Mouse (Mus musculus) urinary bladder, postnatal 36 days (tissue): ENCODE data around the gene Iah1.
A peak's percentile ranks its signal among the peaks of the same experiment; 100 is the strongest.

ENCODE experiments used
- DNase-seq, 2 experiments: peaks; one replicate each; pipeline ENCODE4 v3.0.0; 2022; ENCODE audit warnings: low spot score in 2 of 2, mixed read lengths in 1 of 2

Gene Iah1

DNA sequence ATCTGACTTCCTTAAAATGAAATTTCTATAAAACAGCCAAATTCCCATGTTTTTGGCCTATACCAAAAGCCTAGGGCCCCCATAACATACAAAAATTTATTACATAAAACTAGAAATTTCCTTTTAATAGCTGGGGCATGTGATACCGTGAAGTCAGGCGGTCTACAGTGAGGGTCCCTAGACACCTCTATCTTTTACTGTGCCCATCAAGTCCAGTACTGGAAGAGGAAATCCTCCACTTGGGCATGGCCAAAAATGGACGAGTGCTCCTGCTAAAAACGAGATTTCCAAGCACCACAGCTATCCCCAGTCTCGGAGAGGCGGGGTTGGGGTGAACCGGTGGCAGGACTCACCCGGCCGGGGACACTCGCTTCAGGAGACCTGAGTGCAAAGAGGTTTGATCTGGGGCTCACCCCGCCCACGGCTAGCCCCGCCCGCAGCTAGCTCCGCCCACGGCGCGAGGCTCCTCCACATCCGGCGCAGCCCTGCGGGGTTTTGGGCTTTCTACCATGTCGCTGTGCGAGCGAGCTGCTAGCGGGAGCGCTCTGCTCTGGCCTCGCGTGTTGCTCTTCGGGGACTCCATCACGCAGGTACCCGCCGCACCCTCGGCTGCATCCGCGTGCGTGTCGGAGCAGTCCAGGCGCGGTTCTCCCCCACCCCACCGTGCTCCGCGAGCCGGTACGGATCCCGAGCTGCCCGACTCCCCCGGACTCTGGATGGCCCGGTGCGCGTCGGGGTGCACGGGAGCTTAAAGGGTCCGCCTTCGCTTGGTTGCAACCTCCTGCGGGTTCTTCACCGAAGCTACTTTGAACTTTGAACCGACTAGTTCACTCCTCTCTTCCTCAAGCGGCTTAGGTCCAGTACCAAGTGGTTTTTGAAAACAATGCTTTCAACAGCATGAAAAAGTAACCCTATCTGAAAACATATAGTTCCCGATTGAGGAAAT is at the start of gene Iah1:
TSS of gene Iah1 (plus strand) at position 467 of the 946 bp plus-strand sequence.
- DNase-seq, result peak; percentile 84 to 88

DNA sequence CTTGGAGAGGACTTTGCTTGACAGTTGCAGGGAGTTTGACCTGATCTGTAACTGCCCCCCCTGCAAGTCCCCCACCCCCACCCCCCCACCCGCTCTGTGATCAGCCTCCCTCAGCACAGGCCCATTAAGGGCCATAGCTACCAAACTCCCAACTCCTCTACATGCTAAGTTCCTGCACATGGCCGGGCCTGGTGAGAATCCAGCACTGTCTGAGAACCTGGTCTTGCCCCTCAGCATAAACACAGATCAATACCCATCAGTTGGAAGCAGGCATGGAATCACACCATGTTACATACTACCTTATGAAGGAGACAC is 49.4 kb upstream of the Iah1 start:
- DNase-seq, result no peak

DNA sequence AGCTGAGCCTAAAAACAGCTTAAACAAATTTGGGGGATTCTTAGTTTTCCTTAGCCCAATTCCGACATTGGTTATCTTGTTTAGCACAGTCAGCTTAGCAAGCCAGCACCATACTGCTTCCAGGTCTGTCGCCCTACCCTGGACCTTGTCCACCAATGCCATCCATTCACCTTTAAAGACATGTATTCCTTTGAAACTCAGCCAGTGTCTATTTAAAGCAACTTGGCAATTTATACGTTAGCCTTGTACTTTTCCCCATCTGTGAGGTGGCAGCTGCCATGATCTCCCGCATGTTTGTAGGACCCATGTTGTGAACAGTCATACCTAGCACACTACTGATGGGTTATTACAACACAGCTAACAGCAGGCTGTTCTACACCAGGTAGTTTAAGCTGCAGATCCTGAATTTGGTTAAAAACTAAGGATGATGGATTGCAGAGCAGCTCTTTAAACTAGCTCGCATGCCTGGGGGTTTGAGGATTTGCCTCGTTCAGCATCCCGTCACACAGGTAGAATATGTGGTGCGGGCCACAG is 48.0 kb upstream of the Iah1 start:
- DNase-seq, result no peak

DNA sequence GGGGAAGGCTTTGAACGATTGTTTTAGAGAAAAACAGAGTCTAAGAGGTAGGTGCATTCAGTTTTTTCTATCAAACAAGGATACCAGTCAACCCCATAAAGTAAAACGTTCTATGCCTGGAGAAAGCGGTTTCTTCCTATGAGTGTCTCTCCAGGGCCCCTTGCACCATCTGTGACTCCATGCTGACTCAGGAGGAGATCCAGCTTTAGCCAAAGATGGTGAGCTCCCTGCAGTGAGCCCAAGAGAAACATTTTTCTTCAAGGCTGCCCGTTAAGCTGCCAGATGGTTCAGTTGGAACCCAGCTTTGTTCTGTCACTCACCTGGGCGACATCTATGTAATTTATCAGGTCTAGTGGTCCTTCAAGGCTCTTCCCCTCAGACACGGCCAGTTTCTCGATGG is 41.7 kb upstream of the Iah1 start:
- DNase-seq, result no peak

DNA sequence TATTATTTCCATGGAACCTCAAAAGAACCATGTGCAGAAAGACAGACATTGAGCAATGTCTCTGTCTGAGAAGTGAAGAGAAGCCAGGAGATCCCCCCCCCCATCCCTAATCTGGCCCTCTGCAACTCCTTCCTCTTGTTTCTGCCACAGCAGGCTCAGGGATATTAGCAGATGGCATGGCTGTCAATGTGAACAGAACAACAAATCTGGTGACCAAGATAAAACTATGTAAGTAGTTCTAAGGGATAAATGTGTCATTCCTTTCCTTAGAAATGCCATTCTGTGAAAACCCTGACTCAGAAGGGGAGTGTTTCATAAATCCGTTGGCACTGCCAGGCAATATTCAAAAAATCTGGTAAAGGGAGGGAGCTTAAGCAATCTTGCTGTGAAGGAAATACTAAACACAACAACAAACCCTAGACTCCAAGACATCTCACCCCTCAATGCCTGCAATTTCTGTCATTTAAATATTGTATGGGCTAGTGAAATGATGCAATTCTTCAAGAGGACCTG is 38.8 kb upstream of the Iah1 start:
- no peak for DNase-seq

DNA sequence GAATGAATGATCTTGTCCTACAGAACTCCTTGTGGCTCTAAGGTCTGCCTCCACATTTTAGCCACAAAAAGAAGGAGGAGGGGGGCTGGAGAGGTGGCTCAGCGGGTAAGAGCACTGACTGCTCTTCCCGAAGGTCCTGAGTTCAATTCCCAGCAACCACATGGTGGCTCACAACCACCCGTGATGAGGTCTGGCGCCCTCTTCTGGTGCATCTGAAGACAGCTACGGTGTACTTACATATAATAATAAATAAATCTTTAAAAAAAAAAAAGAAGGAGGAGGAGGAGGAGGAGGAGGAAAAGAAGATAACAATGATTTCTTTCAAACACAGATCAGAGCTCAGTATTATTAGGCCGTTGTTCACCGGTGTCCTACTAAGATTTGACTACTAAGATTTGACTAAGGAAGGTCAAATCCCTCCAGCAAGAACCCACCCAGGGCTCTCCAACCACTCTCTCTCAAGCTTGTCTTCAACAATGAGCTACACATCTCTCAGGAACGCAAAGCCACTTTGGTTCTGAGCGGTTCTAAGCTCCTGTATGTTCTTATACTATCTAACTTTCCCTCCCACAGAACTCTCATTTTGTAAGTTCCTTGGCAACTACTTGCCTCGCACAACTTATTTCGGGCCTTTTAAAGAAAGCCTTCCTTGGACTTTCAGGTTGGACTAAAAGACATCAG is 31.3 kb upstream of the Iah1 start, which contains the start of gene Cpsf3:
TSS of gene Cpsf3 (plus strand) at position 631 of the 681 bp plus-strand sequence.
- DNase-seq, result no peak

DNA sequence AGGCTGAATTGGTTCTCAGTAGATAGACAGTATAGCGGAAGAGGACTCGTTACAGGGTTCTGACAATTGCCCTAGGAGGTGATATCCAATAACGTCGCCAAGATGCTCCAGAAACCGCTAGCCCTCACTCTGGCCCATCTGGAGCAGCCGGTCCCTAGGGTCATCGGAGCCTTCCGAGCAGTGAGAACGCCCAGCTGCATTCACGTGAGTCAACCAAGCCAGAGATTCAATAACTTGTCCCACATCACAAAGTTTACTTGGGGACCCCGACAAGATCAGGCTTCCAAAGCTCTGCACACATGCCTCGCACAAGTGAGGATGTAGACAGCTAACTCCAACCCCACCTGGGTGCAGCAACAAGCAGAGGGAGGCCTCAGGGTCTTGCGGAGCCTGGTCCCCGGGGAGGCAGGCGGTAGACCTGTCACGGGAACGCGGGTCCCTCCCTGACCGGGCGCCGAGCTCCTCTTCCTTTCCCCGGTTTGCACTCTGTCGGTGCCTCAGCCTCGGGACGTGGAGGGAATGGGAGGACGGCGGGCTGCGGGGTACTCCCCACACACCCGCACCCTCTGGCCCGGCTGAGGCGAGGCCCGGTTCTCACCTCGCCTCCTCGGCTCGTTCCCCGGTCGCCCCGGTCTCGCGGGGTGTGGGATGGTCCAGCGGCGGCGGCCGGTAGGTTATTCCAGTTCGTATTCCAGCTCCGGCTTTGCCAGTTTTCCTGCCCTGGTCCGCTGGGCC is 30.5 kb upstream of the Iah1 start:
- DNase-seq, result no peak

DNA sequence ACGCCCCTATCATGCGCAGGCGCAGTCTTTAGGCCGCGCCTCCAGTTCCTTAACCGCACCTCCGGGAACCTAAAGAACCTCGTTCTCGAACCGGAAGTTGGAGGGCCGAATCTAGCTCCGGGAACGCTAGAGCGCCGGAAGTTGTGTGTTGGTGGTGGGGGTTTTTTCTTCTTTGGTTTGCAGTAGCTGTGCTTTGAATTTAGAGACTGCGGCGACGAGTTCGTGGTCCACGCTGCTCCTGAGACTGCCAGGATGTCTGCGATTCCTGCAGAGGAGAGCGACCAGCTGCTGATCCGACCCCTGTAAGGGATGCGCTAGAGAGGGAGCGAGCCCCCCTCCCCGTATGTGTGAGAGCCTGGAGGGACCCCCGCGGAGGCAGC is 30.0 kb upstream of the Iah1 start, which contains the start of gene Itgb1bp1:
TSS of gene Itgb1bp1 (minus strand) at position 42 of the 380 bp plus-strand sequence.
- peak; percentile 99 for DNase-seq

DNA sequence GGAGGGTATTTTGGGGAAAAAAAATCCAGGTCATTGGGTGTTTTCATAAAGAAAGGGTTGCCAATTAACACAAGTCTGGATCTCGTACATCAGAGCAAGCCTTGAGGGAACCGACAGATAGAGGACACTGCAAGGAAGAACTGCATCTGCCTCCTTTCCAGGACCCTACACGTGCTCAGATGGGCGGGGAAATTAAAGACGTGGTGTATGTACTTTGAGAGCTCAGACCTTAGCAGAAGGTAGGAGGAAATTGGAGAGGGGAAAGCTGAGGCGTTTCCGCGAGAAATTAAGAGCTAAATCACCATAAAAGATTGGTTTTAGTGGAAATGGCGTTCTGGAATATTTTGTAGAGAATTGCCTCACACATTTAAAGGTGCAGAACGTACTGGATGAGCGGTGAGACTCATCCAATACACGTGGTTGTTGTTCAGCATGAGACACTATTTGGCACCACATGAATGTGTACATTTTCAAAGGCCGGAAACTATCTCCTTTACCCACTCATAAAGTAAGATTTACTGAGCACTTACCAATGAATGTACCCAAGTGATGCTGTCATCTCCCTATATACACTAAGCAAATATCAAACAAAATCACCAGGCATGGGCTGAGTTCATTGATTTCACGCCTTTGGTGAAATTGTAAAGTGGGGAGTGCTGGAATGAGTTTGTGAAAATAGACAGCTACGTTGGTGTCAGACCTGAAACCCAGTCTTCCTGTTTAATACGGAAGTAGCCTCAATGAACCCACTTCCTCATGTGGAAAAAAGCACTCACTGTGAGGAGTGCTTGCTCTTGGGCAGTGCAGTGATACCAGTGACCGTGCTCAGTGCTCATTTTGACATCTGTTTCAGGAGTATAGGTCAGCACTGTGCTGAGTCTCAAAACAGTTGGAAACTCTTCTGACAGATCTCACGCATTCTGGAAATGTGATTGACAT is 29.2 kb upstream of the Iah1 start:
- no peak for DNase-seq

DNA sequence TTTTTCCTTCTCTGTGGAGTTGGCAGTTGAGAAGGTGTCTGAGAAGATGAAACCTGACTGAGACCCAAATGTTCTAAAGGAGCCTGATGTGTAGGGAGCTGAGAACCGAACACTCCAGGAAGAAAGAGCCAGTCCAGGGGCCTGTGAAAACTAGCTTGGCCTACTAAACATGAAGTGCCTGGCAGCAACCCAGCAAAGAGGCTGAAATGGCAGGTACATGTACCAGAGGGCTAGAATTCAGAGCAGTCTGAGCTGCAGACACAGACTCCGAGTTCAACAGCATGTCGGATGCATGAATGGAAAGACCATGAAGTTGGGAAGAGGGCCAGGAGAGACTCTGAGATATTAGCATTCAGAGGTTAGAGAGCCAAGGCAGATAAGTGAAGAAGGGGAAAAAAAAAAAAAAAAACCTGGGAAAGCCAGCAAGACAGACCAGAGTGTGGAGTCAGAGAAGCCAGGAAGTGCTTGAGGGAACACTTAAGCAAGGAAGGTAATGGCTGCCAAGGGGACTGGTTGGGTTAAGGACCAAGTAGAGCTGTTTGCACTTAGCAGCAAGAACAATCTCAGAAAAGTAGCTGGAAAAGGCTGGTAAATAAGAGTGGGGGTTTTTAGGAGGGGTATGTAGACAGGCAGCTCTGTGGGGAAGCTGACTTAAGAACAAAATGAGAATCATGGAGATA is 27.3 kb upstream of the Iah1 start:
- DNase-seq, result no peak

DNA sequence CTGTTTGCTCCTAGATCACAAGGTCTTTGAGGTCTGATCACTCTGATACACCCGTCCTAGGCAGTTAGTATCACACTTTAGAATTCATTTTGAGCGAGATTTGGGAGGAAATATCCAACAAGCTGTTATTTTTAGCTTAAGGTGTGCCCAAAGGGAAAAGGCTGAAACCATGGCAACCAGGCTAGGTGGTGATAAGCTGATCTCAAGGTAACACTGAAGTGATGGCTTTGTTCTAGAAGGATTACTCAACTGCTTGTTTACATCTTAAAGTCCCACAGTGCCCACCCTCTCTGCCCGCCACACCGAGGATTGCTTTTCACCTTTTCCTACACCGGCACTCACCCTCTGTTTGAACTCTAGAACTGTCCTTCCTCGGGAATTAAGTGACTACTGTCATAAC is 26.5 kb upstream of the Iah1 start:
- DNase-seq, result no peak

DNA sequence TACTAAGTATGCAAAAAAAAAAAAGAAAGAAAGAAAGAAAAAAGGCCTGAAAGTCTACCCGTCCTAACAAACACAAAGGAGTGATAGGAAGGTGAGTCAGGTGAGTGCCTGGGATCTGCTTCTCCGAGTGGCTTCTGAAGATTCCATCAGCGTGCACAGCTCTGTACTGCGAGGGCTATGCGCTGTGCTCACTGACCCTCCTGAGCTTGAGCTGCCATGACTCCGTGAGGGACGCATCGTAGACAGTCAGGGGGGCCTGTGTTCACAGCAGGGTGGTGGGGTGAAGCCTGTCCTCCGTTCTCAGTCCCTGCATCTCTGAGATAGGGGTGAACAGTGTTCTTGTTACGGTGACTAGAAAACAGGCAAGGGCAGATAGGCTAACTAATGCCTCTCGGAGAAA is 17.3 kb upstream of the Iah1 start:
- no peak for DNase-seq

DNA sequence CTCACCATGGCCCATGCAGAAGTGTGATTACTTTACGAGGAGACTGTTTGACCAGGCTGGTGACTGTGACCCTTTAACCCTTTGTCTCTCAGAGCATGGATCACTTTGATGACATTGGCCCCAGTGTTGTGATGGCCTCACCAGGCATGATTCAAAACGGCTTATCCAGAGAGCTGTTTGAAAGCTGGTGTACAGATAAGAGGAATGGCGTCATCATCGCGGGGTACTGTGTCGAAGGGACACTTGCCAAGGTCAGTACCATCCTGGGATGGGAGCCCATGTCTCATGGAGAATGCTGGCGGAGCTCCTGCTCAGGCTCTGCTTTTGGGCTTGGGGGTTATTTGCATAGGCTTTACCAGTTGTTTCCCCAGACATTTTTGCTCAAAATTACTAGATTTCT is 14.9 kb upstream of the Iah1 start:
- DNase-seq, result no peak

DNA sequence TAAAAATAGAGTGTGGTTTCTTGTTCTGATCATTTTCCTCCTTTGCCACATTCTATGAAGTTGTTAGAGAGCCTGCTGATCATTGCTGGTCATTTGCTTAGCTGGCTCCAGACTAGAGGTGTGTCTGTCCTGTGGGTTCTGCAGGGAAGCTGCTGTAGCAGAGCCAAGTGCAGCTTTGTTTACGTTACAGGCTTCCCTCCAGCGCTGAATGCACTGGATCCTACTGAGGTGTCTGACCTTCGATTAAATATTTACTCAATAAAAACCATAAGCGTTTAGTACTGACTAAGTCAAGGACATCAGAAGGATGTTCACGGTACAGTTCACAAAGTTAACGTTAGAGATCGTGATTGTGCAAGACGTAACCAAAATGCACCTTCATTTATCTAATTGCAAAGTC is 14.3 kb upstream of the Iah1 start:
- DNase-seq, result no peak

DNA sequence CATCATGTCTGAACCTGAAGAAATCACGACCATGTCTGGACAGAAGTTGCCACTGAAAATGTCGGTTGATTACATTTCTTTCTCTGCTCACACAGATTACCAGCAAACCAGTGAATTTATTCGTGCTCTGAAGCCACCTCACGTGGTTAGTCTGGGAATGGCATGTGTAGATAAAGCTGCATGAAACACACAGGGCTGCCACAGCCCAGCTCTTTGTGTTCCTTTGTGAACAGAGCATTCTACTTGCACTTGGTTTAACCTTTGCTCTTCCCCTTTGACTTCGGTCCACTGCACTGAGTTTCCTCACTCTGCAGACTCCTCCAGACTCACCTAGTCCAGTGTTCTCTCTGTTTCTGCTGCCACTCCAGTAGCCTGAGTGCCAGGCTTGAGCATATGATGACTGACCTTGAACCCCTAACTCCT is 13.8 kb upstream of the Iah1 start:
- no peak for DNase-seq

DNA sequence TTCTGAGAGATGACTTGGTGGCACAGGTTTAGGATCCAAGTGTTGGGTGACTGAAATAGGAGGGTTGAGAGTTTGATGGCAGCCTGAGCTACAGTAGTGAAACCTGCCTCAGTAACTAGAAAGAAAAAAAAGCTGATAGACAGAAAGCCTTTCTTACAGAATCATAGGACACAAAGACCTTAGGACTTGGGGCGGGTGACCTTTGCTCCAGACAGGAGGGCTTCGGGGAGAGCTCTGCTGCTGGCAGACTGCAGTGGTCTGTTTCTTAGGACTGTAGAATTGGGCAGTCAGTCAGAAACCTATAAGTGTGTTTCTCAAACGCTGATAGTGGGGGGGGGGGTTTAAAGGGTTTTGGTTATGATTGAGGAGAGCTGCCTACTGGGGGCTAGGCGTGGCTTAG is 10.4 kb upstream of the Iah1 start:
- DNase-seq, result no peak

DNA sequence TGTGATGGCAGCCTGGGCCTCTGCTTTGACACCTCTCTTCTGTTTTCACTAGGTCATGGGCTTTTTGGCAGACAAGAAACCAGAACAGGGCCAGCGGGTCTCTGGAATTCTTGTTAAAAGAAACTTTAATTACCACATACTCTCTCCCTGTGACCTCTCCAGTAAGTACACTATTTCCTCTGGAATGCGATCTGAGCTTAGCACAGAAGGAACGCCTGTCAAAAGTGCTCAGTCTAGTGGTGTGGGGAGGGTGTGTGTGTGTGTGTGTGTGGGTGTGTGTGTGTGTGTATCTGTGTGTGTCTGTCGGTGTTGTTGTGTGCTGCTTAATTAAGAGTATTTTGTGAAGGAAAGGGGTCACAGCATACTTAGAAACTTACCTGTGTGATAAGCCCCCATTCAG is 9.5 kb upstream of the Iah1 start:
- no peak for DNase-seq

DNA sequence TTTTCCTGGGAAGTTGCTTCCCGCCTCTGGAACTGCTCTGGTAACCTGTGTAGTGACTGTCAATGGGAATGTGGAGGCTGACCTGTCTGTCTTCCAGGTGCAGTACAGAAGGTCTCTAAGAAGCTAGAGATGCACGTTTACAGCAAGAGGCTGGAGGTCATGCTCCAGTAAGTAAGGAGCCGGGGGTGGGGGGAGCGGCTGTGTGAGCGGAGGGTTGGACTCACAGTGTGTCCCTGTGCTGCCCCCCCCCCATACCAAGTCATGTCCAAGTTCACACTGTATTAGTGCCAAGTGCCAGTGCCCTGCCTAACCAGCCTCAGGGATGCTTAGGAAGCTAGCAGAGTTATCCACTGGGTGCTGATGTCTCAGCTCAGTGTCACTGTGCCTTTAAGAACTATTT is 4.0 kb upstream of the Iah1 start:
- no peak for DNase-seq

DNA sequence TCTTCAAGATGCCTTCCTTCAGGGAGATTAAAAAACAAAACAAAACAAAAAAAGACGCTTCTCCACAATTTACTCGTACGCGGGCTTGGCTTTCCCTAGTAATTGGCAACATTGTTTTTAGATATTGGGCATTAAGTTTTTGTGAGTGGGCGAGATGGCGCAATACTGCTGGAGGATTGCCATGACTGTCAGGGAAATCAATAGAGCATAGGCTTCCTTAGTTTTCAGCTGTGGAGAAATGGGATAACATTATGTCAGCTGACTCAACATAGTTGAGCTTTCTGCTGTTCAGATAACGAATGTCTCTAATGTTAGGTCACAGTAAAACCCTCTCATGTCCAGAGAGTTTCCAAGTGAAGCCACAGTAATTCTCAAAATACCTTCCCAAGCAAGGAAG is 678 bp downstream of the Iah1 start:
- peak in 1 of 2 experiments; percentile 69 for DNase-seq
